Mouse (Mus musculus): ENCODE measurements around the gene Gm20696.

GRCm38 (mm10) chr6:99252816-99253215, 413.8 kb downstream of the Gm20696 start:
- TF ChIP-seq ZNF384 (IDR thresholded peaks at IDR 0.05; ENCODE audit: low read depth, low read length) (no peak), RAD21 (IDR thresholded peaks at IDR 0.05; ENCODE audit: low read depth, low read length) (no peak), POLR2AphosphoS2 (IDR thresholded peaks at IDR 0.05; ENCODE audit: low read depth, low read length) (no peak), MEF2A (IDR thresholded peaks at IDR 0.05; ENCODE audit: borderline replicate concordance, low read depth, low read length) (no peak), GABPA (IDR thresholded peaks at IDR 0.05; ENCODE audit: insufficient replicate concordance, low read depth, low read length) (no peak), CTCF (conservative IDR thresholded peaks at IDR 0.05 in 1 of 2, IDR thresholded peaks at IDR 0.05 in 1 of 2; ENCODE audit: low read depth in 2 of 2, low read length in 2 of 2) (no peak), TCF12 (IDR thresholded peaks at IDR 0.05; ENCODE audit: low read depth, low read length) (no peak), POLR2A (IDR thresholded peaks at IDR 0.05; ENCODE audit: low read depth, low read length) (no peak), MAZ (IDR thresholded peaks at IDR 0.05; ENCODE audit: low read depth, low read length) (no peak), MXI1 (IDR thresholded peaks at IDR 0.05; ENCODE audit: low read depth, low read length) (no peak), UBTF (IDR thresholded peaks at IDR 0.05; ENCODE audit: low read depth, low read length) (no peak)
